Mouse (Mus musculus) hindlimb bud, embryonic 11.5 days (tissue): Measurements from ENCODE around the gene Cdhr5.
"Not testable (repeated sequence)": the region's sequence is repeated elsewhere in the genome, so short reads cannot be mapped to it uniquely, and the experiment has no call there.

Source experiments
- DNase-seq: peaks from one replicate; pipeline ENCODE4 v3.0.0-alpha.2; 2012; ENCODE audit warnings: low read depth, low spot score; ENCODE audit errors: extremely low spot score

Cdhr5 gene

GRCm38 (mm10) chr7:141277701-141278678 lies 1.4 kb upstream of the Cdhr5 start:
- DNase-seq: no peak

- no peak for DNase-seq
These were observed 1.2 kb downstream of the Cdhr5 start for GRCm38 (mm10) chr7:141275356-141275755.

DNA sequence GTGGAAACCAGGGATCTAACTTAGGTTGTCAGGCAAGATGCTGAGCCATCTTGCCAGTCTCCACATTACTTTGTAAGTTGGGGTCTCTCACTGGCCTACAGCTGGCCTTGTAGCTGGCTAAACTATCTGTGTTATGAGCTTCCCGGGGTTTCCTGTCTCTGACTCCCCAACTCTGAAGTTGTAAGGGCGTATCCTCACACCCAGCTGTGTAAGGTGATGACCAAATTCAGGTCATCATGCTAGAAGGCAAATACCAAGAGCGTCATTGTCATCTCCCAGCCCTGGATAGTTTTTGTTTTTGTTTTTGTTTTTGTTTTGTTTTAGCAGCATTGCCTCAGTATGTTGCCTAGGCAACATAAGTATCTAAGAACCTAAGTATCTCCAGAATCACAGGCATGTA lies 6.0 kb downstream of the Cdhr5 start:
- DNase-seq: no peak

GRCm38 (mm10) chr7:141269273-141269545 lies 7.4 kb downstream of the Cdhr5 start:
- DNase-seq: no peak

DNA sequence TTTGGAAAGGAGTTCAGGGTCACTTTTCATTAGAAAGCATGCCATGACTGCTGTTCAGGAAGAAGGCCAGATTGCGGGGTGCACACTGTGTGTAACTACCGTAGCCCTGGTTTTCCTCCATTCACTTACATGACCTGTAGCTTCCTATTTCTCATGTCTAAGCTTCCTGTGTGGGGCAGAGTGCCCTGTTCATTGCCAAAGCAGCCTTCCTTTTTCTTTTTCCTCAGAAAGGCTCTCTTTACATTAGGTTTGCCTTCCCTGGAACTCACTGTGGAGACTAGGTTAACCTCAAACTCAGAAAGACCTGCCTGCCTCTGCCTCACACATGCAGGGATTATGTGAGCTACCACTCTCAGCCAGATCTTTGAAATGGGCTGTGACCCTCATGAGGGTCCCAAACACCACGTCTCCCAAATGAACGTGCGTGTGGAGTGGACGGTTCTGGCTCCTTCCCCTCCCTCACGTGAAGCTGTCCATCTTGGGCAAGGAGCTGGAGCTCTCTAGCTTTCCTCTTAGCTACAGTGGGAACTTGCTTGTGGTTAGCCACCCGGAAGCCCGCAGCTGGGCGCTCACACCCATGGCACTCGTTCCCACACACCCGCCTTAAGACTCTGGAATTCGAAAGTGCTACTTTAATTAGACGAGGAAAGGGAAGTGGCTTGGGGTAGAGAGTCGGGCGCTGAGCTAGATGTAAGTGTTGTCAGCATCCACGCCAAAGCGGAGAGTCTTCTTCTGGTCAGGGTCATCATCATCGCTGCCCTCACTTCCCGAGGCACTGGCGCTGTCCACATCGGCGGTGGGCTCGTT lies 7.9 kb downstream of the Cdhr5 start:
- DNase-seq: no peak

DNA sequence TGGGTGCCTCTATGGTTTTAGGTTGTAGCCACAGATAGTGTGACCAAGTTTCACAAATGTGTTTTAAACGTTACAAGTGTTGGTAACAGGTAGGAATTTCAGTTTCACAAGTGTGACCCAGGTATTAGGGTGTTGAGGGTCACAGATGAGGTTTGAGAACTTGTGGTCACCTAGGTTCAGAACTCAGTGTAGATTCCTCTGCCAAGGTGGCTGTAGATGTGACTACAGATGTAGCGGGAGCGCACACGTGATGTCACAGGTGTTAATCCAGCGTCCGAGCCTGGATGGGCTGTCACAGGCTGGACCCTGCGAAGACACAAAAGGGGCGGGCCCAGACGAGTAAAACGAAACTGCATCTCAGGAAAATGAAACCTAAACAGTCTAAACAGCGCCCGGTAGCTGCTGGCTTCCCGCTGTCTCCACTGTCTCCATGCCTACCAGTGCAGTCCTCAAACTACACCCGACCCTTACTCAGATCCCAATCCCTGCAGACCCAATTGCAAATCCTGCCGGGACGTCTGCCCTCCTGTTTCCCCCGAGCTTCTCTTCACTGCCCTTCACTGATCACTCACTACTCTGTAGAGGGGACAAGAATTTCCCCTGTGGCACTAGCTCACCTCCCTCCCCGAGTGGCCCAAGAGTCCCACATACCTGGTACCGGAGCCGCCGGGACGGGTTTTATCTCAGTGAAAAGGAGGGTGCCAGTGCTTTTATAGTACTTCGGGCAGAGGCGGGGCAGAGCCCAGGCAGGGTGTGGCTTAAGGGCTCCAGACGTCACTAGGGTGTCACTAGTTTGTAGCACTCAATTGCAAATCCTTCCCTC lies 10.6 kb downstream of the Cdhr5 start, which contains the start of gene Irf7:
Gene Irf7 (minus strand): TSS at position 743 of the 823 bp plus-strand sequence.
- no peak for DNase-seq

DNA sequence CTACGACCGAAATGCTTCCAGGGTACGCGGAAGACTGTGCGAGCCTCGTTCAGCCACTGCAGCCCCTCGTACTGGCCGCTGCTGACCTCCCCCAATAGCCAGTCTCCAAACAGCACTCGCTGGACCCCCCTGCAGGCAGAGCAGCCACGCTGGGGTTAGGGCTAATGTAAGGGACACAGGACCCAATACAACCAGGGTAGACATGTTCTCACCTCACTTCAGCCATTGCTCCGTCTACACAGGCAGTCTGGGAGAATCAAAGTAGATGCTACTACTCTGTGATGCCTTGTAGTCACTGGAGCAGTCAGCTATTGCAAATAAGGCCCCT lies 11.2 kb downstream of the Cdhr5 start:
- DNase-seq: no peak

GRCm38 (mm10) chr7:141264761-141265410 lies 11.7 kb downstream of the Cdhr5 start:
- no peak for DNase-seq

GRCm38 (mm10) chr7:141264041-141264700 lies 12.4 kb downstream of the Cdhr5 start:
- no peak for DNase-seq

- no peak for DNase-seq
These were observed 12.9 kb downstream of the Cdhr5 start for GRCm38 (mm10) chr7:141263640-141264039.

- DNase-seq: no peak
These were observed 15.1 kb downstream of the Cdhr5 start for GRCm38 (mm10) chr7:141261480-141261879.

- DNase-seq: no peak
These were observed 20.4 kb downstream of the Cdhr5 start for GRCm38 (mm10) chr7:141256159-141256558.

DNA sequence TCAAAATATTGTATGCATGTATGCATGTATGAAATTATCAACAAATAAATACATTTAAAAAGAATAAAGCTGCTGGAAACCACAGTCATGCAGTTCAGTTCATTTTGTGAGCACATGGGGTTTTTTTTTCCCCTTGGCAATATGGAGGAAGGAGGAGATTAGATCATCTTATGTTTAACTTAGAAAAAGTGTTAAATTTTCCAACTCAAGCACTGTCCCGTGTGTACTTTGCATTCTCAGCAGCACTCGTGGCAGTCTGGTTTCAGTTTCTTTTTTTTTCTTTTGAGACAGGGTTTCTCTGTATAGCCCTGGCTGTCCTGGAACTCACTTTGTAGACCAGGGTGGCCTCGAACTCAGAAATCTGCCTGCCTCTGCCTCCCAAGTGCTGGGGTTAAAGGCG lies 26.1 kb downstream of the Cdhr5 start:
- not testable (repeated sequence) for DNase-seq

DNA sequence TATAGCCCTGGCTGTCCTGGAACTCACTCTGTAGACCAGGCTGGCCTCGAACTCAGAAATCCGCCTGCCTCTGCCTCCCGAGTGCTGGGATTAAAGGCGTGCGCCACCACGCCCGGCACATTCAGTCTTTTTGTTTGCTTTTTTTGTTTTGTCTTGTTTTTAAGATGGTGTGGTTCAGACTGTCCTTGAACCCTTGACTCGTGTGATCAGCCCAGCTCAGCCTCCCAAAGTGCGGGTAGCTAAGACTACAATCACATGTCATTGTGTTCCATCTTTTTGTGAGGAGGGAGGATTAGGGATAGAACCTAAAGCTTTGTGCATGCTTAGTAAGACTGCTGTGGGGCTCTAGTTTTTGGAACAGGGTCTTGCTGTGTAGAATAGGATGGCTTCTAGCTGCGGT lies 45.0 kb downstream of the Cdhr5 start:
- DNase-seq: no peak

DNA sequence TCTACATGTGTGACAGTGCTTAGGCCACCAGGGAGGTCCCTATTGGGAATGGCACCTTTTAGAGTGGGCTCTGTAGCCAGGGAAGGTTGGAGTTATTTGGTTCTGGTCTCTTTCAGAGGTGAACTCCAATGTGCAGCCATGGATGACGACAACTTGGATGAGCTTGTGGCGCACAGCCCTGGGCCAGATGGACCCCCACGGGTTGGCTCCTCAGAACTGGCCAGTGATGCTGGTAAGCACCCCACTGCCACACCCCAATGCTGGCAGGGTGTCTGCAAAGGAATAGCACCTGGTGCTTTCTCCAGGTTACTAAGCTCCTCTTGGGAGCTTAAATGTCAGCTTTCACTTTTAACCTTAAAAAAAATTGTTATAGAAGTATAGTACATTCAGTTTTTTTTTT lies 45.5 kb downstream of the Cdhr5 start:
- DNase-seq: no peak

- no peak for DNase-seq
These were observed 46.0 kb downstream of the Cdhr5 start for GRCm38 (mm10) chr7:141230570-141230969.

GRCm38 (mm10) chr7:141229702-141230101 lies 46.9 kb downstream of the Cdhr5 start:
- DNase-seq: no peak

DNA sequence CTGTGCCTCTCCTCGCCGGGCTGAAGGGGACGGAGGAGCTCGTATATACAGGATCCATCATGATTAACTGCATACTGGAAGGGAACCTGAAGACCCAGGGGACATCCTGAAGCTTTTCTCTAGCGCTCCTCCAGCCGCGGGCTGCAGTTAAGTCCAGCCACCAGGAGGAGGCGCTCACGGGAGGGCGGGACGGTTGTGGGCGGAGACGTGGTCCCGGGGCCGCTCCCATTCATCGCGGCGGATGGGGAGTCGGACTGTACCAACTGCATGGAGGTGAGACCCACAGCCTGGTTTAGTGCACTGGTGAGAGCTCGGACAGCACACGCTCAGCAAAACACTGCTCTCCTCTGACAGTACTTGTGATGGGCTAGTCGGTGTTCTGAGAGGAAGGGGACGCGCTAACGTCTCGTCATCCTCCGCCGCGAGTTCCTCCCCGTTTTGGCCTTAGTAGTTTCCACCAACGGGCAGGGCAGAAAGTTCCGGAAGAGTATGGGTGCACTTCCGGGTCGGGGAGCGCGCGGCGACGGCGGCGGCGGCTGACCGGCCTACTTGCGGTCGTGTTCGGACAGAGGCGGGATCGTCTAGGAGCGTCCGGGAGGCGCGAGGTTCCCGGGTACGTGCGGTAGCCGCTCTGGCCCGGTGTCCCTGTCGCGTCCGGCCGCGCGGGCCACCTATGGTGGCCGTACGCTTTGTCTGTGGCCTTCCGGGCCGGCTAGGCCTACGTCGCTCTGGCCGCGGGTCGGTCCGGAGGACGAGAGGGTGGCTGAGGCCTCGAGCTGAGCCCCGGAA lies 48.1 kb downstream of the Cdhr5 start, which contains the start of gene Phrf1:
Gene Phrf1 (plus strand): TSS at position 506 of the 789 bp plus-strand sequence.
- peak; percentile 78 for DNase-seq

DNA sequence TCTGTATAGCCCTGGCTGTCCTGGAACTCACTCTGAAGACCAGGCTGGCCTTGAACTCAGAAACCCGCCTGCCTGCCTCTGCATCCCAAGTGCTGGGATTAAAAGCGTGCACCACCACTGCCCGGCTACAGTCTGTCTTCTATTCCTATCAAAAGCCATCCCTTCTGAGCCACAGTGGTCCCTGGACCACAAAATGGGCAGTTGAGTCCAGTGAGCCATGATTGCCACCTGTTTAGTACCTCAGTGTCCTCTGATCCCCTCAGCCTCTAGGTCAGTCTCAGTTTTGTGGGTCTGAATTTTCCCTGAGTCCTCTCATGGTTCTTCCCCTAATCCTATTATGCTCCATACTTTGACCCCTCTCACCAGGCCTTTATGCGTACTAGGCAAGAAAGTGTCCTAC lies 48.8 kb downstream of the Cdhr5 start:
- DNase-seq: no peak
